Mouse (Mus musculus) lung, postnatal 4 days (tissue): ENCODE data around the gene Alkbh7.

Experiments
- DNase-seq, 2 experiments: peaks; one replicate each; pipeline ENCODE4 v3.0.0; 2021

Alkbh7 gene

DNA sequence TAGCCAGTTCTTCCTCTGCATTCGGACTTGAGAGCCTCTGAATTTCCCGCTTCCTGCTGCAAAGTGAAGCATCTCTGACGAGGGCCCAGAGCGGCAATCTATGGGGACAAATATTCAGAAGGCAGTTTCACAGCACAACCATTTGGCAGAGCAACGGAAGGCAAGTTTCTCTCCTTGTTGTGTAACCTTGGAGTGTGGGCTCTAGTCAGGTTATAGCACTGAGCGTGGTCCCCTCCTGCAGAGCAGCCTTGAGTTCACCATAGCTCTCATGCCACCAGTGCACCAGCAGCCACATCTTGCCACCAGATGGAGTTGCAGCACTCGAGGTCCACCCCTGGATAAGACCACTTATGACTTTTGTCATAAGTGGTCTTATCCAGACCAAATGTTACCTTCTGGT lies 8.7 kb upstream of the Alkbh7 start:
- DNase-seq, result peak in 1 of 2 experiments; percentile 18

DNA sequence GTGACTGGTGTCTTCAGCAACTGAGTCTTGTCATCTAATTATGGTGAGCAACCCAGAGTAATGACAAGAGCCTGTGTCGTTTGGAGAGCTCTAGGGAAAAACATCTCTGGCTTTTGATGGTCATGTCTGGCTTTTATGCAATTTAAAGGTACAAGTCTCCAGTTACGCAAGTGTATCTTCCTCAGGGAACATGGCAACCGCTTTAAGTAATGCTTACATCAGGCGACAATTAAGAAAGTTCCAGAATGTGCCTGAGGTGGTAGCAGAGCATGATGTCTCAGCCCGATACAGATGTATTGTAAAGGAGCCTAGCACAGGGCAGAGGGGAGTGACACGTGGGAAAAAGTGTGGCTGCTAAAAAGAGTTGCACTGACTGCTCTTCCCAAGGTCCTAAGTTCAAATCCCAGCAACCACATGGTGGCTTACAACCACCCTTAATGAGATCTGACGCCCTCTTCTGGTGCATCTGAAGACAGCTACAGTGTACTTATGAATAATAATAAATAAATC lies 8.2 kb upstream of the Alkbh7 start:
- peak in 1 of 2 experiments; percentile 9 for DNase-seq

DNA sequence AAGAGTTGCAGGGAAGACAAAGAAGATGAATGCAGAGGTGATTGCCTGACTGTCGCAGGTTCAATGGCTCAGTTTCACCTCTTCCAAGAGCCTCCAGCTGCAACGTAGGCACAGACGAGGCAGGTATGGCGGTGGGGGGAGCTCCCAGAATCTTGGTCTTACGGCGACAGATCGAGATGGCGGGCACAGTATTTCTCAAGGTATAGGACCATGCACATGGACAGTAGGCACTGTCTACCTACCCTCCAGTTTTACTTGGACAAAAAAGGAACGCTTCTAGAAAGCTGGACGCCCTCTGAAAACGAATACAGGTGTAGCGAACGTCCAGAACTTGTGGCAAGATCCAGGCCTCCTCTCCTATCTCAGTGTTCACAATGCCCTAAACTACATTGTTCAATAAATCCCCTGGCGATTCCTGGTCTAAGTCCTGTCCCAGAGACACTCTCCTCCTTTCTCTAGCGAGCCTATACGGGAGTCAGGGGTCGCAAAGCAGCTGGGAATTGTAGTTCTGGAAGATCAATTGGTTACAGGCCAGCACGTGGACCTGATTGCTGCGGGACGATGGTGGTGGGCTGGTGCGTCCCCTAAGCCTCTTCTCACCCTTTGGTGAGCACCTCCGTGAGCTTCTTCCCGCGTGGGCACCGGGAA lies 7.5 kb upstream of the Alkbh7 start:
- peak; percentile 19 to 82 for DNase-seq

DNA sequence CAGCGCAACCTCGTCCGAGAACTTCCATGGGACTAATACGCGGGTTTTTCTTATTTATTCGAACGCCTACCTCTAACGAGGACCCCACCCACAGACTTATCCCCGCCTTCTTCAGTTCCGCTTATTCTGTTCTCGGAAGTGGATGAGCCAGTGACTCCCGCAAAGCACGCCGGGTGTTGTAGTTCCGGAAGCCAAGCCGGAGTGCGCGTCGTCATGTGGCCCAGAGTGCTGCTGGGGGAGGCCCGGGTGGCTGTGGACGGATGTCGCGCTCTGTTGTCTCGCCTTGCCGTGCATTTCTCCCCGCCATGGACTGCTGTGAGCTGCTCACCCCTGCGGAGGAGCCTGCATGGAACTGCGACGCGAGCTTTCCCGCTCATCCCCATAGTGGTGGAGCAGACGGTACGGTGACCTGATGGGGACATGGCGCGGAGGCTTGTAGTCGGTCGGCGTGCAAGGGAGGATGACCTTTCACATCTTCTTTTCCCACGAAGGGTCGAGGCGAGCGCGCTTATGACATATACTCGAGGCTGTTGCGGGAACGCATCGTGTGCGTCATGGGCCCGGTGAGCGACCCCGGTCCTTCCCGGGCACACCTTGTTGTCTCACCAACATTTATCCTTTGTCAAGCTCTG lies 6.9 kb upstream of the Alkbh7 start, which contains the start of gene Clpp:
Gene Clpp, plus strand, starts transcription at position 191 of the 632 bp plus-strand sequence.
- DNase-seq, result peak; percentile 96

DNA sequence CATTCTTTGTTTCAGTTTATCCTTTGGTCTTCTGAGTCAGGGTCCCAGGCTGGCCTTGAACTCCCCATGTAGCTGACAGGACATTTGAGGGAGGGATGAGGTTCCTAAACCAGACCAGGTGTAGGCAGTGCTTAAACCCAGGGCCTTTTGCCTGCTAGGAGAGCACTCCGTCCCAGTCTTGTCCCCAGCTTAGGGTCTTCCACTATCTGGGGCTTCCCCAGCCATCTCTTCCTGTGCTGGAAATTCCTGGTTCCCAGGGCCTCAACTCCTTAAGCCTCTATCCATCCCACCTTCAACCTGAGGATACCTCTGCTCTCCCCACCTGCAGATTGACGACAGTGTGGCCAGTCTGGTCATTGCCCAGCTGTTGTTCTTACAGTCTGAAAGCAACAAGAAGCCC lies 6.2 kb upstream of the Alkbh7 start:
- DNase-seq, result peak in 1 of 2 experiments; percentile 7

DNA sequence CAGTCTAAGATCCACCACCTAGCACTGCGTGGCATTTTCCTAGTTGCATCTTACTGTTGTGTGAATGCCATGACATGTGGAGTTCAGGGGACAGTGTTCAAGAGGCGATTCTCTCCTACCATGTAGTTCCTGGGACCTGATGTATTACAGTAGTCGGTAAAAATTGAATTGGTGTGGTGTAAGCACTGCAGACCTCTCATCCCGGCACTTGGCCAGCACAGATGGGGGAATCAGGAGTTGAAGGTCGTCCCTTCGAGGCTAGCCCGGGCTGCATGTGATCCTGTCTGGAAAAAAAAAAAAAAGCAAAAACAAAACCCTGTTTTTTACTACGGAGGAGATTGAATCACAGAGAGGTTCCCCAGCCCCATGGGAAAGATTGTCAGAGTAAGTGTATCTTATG lies 2.1 kb upstream of the Alkbh7 start:
- no peak for DNase-seq

DNA sequence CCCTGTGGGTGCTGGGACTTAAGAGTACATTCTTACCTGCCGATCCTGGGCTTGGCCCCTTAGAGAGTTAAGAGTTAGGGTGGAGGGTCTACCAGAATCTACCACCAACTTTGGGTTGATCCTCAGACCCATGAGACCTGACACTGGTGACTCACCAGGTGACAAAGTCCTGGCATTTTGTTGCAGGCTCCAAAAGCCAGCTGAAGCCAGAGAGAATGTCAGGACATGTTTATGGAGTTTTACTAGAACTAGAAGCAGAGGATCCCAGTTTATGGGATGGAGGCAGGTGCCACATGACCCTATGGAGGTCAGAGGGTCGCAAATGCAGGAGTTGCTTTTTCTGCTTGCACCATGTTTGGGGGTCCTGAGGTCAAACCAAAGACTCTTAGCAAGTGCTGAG lies 633 bp upstream of the Alkbh7 start:
- DNase-seq, result no peak

DNA sequence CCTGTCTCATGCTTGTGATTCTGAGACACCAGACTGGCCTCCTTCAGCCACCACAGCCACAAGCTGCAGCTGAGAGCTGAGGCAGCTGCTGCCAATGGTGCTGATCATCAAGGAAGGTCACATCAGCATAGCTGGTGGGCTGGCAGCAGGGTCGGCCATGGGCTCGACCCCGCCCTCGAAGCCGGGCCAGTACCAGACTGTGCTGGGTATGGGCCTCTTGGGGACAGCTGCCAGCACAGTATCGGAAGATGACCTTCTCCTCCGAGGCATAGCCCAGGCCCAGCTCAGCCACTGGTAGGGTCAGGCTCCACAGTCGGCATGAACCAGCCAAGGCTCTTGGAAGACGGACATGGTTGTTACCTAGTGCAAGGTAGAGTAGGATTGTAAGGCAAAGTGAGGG lies 2.3 kb downstream of the Alkbh7 start:
- DNase-seq, result no peak

DNA sequence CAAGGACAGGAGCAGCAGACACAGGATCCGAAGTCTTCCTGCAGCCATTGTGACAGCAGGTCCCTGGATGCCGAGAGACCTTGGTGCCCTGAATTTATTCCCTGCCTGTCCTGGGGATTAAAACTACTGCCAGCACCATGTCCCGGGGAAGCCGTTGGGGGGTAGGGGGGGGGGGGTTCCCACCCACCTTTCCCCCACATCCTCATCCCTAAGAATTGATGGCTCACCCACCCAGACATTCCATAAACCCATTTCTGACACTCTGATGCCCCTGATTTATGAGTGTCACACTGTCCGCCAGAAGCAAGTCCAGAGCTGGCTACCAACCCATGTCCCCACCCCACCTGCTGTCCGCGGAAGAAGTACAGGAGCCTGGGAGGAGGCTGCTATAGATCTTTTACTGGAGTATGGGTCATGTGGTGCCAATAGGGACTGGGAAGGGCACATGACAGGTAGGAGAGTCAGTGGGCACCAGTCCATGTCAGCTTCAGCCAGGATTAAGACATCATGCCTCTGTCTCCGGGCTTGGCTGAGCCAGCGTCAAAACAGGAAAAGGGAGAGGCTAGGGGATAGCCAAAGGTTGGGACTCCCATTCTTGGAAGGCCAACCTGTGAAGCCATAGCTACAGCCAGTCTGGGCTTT lies 3.0 kb downstream of the Alkbh7 start, which contains the start of gene Pspn:
Gene Pspn, minus strand, starts transcription at position 51 of the 642 bp plus-strand sequence.
- no peak for DNase-seq

DNA sequence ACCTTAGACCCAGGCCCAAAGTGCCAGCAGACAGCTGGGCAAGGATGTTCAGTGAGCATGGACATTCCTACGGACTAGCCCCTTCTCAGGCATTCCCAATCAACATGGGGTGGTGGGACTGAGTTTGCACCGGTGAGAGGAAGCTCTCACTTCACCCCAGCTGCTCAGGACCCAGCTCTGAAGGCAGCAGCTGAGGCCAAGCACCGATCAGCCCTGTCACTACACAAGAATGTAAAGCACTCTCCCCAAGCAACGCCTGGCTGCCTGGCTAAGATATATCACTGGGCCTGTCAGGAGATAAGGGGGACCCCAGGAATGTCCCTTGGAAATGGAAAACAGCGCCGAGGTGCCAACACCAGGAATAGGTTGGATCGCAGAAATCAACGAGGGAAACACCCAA lies 4.1 kb downstream of the Alkbh7 start:
- no peak for DNase-seq

DNA sequence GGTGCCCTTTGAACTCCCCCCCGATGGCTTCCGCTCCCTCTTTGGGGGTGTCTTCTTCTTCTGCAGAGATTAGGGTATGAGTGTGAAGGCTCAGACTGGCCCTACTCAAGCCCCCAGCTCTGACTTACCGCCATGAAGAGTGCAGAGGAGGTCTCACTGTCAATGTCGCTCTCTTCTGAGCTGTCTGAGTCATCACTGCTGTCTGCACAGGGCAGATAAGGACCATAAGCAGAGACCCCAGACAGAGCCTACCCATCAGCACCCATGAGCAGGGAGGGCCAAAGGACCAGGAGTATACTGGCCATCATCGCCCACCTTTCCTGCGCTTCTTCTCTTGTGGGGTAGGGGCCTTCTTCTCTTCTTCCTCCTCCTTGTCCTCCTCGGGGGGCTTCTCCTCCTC lies 6.9 kb downstream of the Alkbh7 start:
- DNase-seq, result no peak

DNA sequence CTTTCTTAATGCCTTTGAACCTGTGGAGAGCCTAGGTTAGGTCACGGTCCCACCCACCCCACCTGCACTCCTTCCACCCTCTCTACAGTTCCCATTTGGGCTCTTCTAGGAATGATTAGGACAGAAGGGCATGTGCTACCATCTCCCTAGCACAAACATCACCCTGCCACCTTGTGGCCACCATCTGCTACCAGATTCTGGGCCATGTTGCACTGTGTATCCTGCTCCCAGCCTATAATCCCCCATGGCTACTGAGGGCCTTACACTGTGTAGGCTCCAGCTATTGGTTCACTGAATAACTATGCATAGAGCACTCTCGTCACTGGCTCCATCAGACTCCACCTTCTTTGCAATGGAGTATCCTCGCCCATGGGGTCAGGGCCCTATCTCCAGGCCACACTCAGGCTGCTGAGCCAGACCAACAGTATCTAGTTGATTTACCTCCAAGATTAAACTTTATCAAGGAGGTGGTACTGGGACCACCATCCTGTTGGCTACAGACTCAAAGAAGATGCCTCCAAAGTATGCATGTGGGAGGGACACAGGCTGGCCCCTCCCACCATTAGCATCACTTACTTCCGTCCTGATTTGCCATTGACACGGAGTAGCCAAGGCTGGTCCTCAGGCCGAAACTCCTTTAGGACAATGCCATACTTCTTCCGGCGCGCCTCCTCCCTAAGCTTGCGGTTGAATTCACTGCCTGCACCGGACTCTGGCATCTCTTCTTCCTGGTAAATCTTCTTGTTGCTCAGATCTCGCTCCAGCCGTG lies 10.2 kb downstream of the Alkbh7 start:
- no peak for DNase-seq

DNA sequence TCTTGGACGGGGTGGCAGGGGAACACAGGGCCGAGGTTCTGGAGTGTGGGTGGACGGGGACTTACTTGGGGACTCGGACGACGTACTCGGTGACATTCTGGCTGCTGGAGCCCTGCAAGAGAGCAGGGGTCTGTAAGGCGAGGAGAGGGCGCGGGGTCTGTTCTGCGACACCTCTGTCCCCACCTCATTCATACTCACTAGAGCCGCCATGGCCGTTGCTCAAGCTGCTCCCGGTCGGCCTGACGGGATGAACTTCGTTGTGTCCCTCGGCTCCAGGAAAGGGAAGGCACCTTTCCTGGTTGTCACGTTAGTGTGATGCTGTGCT lies 13.7 kb downstream of the Alkbh7 start:
- DNase-seq, result no peak

DNA sequence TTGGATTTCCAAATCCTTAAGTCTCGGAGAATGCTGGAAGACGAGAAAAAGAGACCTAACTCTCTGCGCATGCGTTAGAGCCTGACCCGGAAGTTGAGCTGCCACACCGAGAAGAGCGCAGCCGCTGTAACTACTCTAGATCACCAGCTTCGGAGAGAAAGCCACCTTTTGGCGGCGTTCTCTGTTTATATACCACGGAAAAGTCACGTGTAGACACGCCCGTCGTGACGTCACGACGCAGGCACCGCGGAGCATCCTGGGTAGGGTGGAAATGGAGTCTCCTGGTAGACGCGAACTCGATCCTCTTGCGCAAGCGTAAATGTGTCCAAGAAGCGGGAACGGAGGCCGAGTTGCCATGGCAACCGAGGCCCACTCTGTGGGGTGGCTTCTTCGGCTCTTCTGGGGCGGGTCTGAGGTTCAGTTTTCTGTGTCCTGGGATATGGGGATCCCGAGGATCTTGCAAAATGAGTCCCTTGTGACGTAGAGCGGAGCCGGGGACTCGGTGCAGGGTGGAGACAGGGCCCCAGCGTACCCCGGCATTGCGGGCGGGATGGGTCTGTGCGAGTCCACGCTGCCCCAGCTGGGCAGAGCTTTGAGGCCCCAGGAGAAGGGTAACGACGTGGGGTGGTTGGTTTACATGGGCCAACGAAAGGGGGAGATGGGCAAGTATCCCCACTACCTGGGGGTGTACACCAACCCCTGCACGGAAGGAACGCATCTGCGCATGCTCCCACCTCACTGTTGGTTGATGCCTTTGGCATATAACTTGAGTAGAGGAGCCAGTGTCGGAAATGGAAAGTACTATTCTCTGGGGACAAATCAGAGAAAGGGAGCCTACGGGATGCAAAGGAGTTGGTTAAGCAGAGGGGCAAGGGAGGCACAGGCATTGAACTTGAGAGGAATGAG lies 14.3 kb downstream of the Alkbh7 start, which contains the start of the genes Gtf2f1 and Gm17949:
Gene Gtf2f1, minus strand, starts transcription at position 53 of the 906 bp plus-strand sequence.
Gene Gm17949, plus strand, starts transcription at position 234 of the 906 bp plus-strand sequence.
- peak; percentile 95 for DNase-seq

DNA sequence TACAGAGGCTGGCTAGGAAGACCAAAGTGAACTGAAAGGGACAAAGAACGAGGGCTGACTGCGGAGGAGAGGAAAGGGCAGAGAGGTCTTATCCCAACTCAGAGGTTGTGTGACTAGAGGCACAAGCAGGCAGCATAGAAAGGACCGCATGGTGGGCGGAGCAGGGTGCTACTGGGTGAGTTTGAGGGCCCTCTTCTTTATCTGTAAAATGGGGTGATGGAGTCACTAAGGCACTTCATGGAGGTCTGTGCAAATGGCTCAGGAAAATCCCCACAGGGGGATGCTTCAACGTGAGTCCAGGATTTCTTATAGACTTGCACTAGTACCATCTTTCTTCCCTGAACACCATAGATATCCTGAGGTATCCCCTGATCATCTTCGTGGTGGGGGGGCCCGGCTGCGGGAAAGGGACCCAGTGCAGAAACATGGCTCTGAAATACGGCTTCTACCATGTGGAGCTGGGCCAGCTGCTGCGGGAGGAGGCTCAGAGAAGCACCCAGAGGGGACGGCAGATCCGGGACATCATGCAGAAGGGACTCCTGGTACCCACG lies 15.2 kb downstream of the Alkbh7 start:
- peak in 1 of 2 experiments; percentile 19 for DNase-seq

DNA sequence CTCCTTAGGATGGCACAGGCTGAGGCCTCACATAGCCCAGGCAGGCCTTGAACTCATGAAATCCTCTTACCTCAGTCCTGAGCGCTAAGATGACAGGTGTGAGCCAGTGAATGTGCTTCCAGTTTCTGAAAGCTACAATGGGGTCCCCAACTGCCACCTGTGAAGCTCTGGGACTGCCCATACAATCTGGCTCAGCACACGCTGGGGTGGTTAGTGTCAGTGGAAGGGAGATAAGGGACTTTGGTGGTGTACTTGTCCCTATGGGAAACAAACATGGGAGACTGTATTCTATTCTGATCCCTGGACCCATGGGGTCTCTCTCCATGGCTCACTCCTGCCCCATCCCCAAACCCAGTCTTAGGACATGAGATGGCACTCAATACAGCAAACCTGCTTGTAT lies 22.6 kb downstream of the Alkbh7 start:
- no peak for DNase-seq

DNA sequence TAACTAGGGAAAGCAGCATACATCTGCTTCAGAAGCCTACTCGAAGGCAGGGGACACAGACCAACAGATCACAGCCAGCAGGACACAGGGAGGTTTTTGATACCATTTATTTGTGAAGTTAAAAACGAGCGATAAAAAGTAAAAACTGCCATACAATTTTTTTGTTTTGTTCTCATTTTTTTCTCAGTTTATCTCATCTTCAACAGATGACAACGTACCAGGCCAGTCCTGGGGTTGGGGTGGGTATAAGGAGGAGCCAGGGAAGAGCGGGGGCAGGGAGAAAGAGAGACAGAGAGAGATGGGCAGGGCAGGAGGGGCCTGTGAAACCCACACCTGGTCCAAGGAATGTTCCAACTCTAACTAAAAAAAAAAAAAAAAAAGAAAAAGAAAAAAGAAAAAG lies 23.8 kb downstream of the Alkbh7 start:
- DNase-seq, result no peak

DNA sequence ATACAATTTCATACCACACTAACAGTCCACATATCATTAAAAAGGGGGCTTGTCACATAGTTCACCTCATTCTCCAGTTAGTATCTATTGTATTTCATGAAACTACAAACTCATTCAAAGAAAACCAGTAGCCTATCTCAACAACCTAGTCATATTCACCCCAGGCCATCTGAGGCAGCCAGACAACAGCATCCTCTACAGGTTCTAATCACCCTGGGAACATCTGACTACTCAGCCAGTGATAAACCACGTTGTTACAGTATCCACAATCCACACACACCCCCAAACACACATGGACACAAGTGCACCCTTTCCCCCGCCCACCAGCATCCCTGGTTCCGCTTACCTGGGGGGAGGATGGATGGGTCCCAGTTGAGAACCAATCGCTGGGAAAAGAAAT lies 30.3 kb downstream of the Alkbh7 start:
- no peak for DNase-seq

DNA sequence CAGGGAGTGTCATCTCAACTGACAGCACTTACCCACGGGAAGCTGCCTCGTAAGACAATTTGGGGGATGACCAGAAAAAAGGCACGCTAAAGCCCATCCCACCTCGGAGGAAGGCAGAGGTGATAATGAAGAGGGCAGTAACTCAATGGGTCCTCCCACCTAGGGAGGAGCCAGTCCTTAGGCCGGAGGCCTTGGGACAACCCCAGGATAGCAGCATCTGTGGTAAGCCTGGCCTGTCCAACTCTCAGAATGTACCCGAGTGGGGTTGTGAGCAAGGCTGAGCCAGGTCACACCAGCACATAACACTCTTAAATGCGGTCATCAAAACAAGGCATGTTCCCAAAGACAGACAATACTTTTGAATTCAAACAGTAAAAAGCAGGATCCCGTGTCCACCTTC lies 32.6 kb downstream of the Alkbh7 start:
- DNase-seq, result no peak

DNA sequence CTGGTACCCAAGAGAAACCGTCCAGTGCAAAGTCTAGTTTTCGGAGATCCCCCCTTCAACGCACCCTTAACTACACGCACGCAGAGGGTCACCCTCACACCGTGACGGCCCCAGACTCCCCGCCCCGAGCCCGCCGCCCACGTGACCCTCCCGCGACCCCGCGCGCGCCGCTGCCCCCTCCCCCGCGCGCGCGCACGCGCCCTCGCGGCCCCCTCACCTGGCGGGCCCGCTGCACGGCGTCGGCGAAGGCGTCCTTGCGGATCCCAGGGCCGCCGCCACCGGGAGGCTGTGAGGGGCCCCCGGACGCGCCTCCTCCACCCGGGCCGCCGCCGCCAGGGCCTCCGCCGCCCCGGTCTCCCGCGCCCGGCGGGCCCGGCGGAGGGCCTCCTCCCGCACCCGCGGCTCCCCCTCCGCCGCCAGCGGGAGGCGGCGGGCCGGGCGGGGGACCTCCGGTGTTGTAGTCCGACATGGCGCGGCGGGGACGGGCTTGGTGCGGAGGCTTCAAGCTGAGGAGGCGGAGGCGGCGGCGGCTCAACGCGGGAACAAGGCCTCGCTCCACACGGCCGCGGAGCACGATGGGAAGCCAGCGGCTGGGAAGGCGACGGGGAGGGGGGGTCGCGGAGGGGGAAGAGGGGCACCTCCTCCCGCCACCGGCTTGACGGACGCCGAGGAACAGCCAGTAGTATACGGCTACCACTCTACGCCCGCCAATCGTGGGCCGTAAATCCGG lies 34.0 kb downstream of the Alkbh7 start, which contains the start of gene Khsrp:
Gene Khsrp, minus strand, starts transcription at position 592 of the 730 bp plus-strand sequence.
- DNase-seq, result peak; percentile 53 to 58
